Mouse (Mus musculus): ENCODE results near the gene 4930430A15Rik. TPM values are rescaled to one million over a fixed set of nuclear protein-coding genes. Genes with fewer than 3 reads are reported as not detected.

Gene 4930430A15Rik
- not detected in 2 replicates for polyA plus RNA-seq (2012)

DNA sequence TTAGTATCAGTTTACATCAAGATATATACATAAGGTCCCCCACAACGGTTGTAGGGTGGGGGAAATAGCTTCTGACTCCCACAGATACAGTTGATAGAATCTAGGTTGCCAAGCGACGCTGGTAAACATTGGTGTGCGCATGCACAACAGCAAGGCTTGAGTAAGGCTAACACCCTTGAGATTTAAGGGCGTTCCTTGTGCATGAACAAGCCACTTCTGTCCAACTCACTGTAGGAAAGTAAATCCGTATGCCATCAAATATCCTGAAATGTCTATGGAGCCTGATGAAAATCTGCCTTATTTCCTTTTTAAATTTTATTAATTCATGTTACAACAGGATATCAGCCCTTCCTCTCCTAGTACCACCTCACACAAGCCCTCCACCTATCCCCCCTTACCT, at the start of gene 4930430A15Rik:
TSS of gene 4930430A15Rik (minus strand) at position 101 of the 400 bp plus-strand sequence.
- Histone ChIP-seq H3K27me3 (ENCODE audit: control insufficient read depth) (no peaks in the 10 kb centered on the region), H3K4me3 (replicated peaks) (no peak within 1 kb of the TSS), H3K36me3 (ENCODE audit: control insufficient read depth) (no peaks in the 10 kb centered on the region), H3K4me1 (ENCODE audit: control insufficient read depth) (no peaks in the 10 kb centered on the region), H3K9me3 (ENCODE audit: control insufficient read depth, low read length) (peaks cover 9% of the 10 kb centered on the region; the same call in 1 of the 2 replicates)
- TF ChIP-seq GATA1 (IDR thresholded peaks at IDR 0.05; ENCODE audit: low read length) = no peak
- TF ChIP-seq TAL1 (IDR thresholded peaks at IDR 0.05; ENCODE audit: low read length) = no peak

DNA sequence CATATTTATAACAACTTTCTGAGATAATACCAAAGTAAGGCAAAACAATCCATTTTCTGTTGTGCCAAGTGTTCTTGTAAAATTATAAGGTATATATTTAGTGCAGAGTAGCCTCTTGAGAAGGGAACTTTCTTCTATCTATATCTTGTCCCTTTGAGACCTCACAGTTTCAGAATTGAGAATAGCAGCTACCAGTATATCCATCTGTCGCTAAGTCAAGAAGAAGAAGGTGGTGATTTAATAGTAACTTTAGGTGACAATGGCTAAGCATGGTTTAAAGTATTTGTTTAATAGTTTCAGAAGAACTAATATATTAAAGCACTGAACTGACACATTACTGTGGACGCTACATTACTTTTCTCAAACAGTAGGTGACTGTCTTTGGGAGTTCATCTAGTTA, 44.6 kb upstream of the 4930430A15Rik start, which contains the start of gene Olfr1277:
TSS of gene Olfr1277 (minus strand) at position 101 of the 400 bp plus-strand sequence.
- TF ChIP-seq TAL1 (IDR thresholded peaks at IDR 0.05; ENCODE audit: low read length) (no peak), GATA1 (IDR thresholded peaks at IDR 0.05; ENCODE audit: low read length) (no peak)
- no peaks in the 10 kb centered on the region for H3K36me3 ChIP-seq (ENCODE audit: control insufficient read depth)
- H3K27me3 ChIP-seq (ENCODE audit: control insufficient read depth) = no peaks in the 10 kb centered on the region
- H3K4me3 ChIP-seq (replicated peaks) = no peak within 1 kb of the TSS
- H3K9me3 ChIP-seq (ENCODE audit: control insufficient read depth, low read length) = no peaks in the 10 kb centered on the region
- no peaks in the 10 kb centered on the region for H3K4me1 ChIP-seq (ENCODE audit: control insufficient read depth)

DNA sequence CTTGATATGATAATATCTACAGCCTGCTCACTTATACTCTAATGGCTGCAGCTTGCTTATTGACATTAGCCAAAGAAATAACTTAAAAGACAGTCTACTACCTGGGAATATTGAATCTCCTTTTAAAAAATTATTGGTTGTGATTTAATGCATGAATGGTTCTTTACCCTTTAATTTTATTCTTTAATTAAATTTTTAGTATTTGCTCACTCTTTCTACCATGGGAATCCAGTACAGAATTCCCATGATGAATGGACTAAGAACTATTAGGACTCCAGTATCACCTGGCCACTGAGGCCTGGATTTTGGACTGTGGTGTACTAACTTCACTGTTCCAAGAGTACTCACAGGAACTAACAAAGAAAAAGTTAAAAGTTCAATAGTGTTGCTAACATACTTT, 24.8 kb upstream of the 4930430A15Rik start, which contains the start of gene Olfr1276:
TSS of gene Olfr1276 (plus strand) at position 301 of the 400 bp plus-strand sequence.
- TF ChIP-seq TAL1 (IDR thresholded peaks at IDR 0.05; ENCODE audit: low read length) (no peak), GATA1 (IDR thresholded peaks at IDR 0.05; ENCODE audit: low read length) (no peak)
- no peaks in the 10 kb centered on the region for H3K9me3 ChIP-seq (ENCODE audit: control insufficient read depth, low read length)
- no peaks in the 10 kb centered on the region for H3K36me3 ChIP-seq (ENCODE audit: control insufficient read depth)
- H3K4me3 ChIP-seq (replicated peaks) = no peak within 1 kb of the TSS
- no peaks in the 10 kb centered on the region for H3K4me1 ChIP-seq (ENCODE audit: control insufficient read depth)
- no peaks in the 10 kb centered on the region for H3K27me3 ChIP-seq (ENCODE audit: control insufficient read depth)

DNA sequence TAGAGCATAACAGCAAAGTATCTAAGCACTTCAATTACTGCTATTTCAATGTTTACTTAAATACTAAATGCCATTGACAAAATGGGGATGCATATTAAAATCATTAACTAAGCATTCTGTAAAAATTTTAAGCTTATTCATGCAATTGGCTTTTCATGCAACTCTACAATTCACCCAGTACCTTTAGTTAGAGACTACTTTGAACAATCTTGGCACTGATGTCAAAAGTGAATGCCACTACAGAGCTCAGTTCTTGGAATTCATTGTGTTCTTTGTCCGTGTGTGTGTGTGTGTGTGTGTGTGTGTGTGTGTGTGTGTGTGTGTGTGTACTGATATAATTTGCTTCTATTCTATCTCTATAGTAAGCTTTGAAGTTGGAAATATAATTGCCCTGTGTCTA, 5.8 kb upstream of the 4930430A15Rik start, which contains the start of gene Olfr1275:
TSS of gene Olfr1275 (minus strand) at position 101 of the 400 bp plus-strand sequence.
- Histone ChIP-seq H3K9me3 (ENCODE audit: control insufficient read depth, low read length) (no peaks in the 10 kb centered on the region; the same call in 1 of the 2 replicates), H3K36me3 (ENCODE audit: control insufficient read depth) (no peaks in the 10 kb centered on the region), H3K4me3 (replicated peaks) (no peak within 1 kb of the TSS), H3K27me3 (ENCODE audit: control insufficient read depth) (no peaks in the 10 kb centered on the region), H3K4me1 (ENCODE audit: control insufficient read depth) (no peaks in the 10 kb centered on the region)
- no peak for TF ChIP-seq GATA1 (IDR thresholded peaks at IDR 0.05; ENCODE audit: low read length)
- no peak for TF ChIP-seq TAL1 (IDR thresholded peaks at IDR 0.05; ENCODE audit: low read length)

DNA sequence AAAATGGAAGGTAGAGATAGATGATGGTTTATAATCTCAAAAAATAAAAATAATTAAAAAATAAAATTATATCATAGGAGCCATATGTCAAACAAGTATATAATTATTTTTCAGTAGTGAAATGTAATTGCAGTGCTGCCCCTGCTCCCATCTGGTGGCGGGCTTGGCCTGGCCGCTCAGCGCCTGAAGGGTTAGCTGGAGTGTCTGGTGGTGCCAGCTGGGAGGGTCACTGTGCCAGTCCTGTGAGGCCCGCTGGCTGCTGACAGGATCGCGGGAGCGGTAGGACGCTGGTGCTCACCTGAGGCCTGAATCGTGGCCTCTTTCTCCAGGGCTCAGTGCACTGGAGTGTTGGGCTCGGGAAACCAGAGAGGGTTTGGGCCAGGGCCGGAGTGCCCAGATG, 47.3 kb downstream of the 4930430A15Rik start:
- TF ChIP-seq TAL1 (IDR thresholded peaks at IDR 0.05; ENCODE audit: low read length) = no peak
- TF ChIP-seq GATA1 (IDR thresholded peaks at IDR 0.05; ENCODE audit: low read length) = no peak
- Histone ChIP-seq H3K36me3 (ENCODE audit: control insufficient read depth) (no peaks in the 10 kb centered on the region), H3K4me3 (replicated peaks) (no peak overlapping the region), H3K4me1 (ENCODE audit: control insufficient read depth) (no peaks in the 10 kb centered on the region), H3K27me3 (ENCODE audit: control insufficient read depth) (no peaks in the 10 kb centered on the region), H3K9me3 (ENCODE audit: control insufficient read depth, low read length) (peaks cover 7% of the 10 kb centered on the region)

DNA sequence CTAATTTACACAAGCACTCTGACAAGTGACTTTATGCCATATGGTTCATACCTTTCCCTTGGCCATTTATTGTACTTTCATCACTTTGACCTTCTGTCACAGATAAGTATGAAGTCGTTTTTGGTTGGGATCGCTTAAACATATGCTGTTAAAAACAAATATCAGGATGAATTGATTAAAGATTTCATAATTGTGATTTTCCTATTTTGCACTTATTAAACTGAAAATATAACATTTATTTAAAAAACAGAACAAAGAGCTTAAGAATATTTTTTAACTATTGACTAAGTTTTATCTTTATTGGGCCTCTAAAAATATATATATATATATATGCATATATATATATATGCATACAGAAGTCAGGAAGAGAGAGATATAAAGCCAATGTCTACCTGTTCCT, 76.6 kb downstream of the 4930430A15Rik start, which contains the start of gene Gm15130:
TSS of gene Gm15130 (minus strand) at position 101 of the 400 bp plus-strand sequence.
- no peaks in the 10 kb centered on the region for H3K36me3 ChIP-seq (ENCODE audit: control insufficient read depth)
- H3K27me3 ChIP-seq (ENCODE audit: control insufficient read depth) = no peaks in the 10 kb centered on the region
- H3K4me3 ChIP-seq (replicated peaks) = no peak within 1 kb of the TSS
- no peaks in the 10 kb centered on the region for H3K4me1 ChIP-seq (ENCODE audit: control insufficient read depth)
- no peak for TF ChIP-seq TAL1 (IDR thresholded peaks at IDR 0.05; ENCODE audit: low read length)
- TF ChIP-seq GATA1 (IDR thresholded peaks at IDR 0.05; ENCODE audit: low read length) = no peak
- H3K9me3 ChIP-seq (ENCODE audit: control insufficient read depth, low read length) = no peaks in the 10 kb centered on the region

DNA sequence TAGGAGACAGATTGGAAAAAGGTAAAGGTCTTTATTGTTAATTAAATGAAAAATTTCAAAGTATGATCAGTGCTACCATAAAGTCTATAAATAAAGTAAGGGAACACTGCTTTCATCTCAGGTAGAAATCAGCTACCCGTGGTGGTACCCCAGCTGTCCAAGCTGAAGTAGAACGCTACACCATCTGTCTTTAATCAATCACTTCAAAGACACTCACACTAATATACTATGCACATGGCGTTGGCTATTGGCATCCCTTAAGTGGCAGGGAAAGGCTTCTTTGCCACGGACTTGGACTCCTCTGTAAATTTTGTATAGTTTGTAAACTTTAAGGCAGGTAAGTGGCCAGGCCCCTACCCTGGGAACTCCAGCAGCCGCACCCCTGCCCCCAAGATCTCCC, 93.7 kb downstream of the 4930430A15Rik start:
- TF ChIP-seq GATA1 (IDR thresholded peaks at IDR 0.05; ENCODE audit: low read length) = no peak
- no peak for TF ChIP-seq TAL1 (IDR thresholded peaks at IDR 0.05; ENCODE audit: low read length)
- Histone ChIP-seq H3K9me3 (ENCODE audit: control insufficient read depth, low read length) (no peaks in the 10 kb centered on the region; the same call in 1 of the 2 replicates), H3K36me3 (ENCODE audit: control insufficient read depth) (no peaks in the 10 kb centered on the region), H3K4me1 (ENCODE audit: control insufficient read depth) (no peaks in the 10 kb centered on the region), H3K27me3 (ENCODE audit: control insufficient read depth) (no peaks in the 10 kb centered on the region), H3K4me3 (replicated peaks) (no peak overlapping the region)

Other genes with a start within 250 kb of the 4930430A15Rik start
- not detected in 2 replicates for gene Gm13941, start 123.6 kb downstream of the 4930430A15Rik start, polyA plus RNA-seq (2012)
- not detected in 2 replicates for gene Gm15130, start 76.7 kb downstream of the 4930430A15Rik start, polyA plus RNA-seq (2012)
- gene Olfr1275, start 5.7 kb upstream of the 4930430A15Rik start, polyA plus RNA-seq (2012) = not detected in 2 replicates
- gene Olfr1276, start 24.9 kb upstream of the 4930430A15Rik start, polyA plus RNA-seq (2012) = not detected in 2 replicates
- not detected in 2 replicates for gene Olfr1277, start 44.5 kb upstream of the 4930430A15Rik start, polyA plus RNA-seq (2012)
- not detected in 2 replicates for gene Olfr1278, start 60.5 kb upstream of the 4930430A15Rik start, polyA plus RNA-seq (2012)
- not detected in 2 replicates for gene Olfr1279, start 71.0 kb upstream of the 4930430A15Rik start, polyA plus RNA-seq (2012)
- gene Olfr1280, start 84.4 kb upstream of the 4930430A15Rik start, polyA plus RNA-seq (2012) = not detected in 2 replicates
- not detected in 2 replicates for gene Olfr1281, start 96.9 kb upstream of the 4930430A15Rik start, polyA plus RNA-seq (2012)
- gene Olfr1282, start 106.5 kb upstream of the 4930430A15Rik start, polyA plus RNA-seq (2012) = not detected in 2 replicates
- not detected in 2 replicates for gene Olfr1283, start 137.2 kb upstream of the 4930430A15Rik start, polyA plus RNA-seq (2012)
- gene Olfr1284, start 145.9 kb upstream of the 4930430A15Rik start, polyA plus RNA-seq (2012) = not detected in 2 replicates
- gene Olfr1286, start 193.5 kb upstream of the 4930430A15Rik start, polyA plus RNA-seq (2012) = not detected in 2 replicates
- gene Olfr1287, start 219.5 kb upstream of the 4930430A15Rik start, polyA plus RNA-seq (2012) = not detected in 2 replicates
- gene Olfr1288, start 244.5 kb upstream of the 4930430A15Rik start, polyA plus RNA-seq (2012) = not detected in 2 replicates